Mouse (Mus musculus): ENCODE measurements around the gene Kcna7. TPM values are rescaled to one million over a fixed set of nuclear protein-coding genes. Genes with fewer than 3 reads are reported as not detected.
"Not testable (repeated sequence)": the region's sequence is repeated elsewhere in the genome, so short reads cannot be mapped to it uniquely, and the experiment has no call there.

The Kcna7 gene
- polyA plus RNA-seq, 1 experiment from 2014 or later = 0.11 TPM

DNA sequence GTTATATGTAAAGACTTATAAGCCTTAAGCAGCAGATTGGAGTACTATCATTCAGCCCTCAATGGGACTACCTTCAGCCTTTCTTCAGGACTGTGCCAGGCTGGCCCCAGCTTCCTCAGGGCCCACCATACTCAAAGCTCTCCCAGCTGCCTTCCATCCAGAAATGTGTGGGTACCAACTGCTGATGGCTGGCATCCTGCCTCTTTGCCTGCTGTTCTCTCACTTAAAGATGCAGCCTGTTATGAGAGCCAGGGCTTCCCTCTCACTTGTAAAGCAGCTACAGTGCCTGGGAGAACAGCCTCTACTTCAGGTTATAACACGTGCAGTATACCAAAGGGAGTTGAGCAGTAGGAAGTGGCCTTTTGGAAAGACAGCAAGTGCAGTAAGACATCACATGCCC lies 29.4 kb upstream of the Kcna7 start:
- no peak overlapping the region for H3K4me3 ChIP-seq (ENCODE audit: low read length)
- 86% methylated on average over 1 of the region's 1 CpGs for WGBS

GRCm38 (mm10) chr7:45386077-45386476 lies 19.4 kb upstream of the Kcna7 start:
- H3K9me3 ChIP-seq (ENCODE audit: control insufficient read depth, low read length) = no peaks in the 10 kb centered on the region

More for the DNA sequence above, 29.4 kb upstream of the Kcna7 start:
- Histone ChIP-seq H3K27ac (ENCODE audit: low read length) (no peak overlapping the region), H3K9me3 (ENCODE audit: control insufficient read depth, low read length) (no peaks in the 10 kb centered on the region), H3K27me3 (replicated peaks; ENCODE audit: control insufficient read depth, insufficient read depth, low read length) (no peaks in the 10 kb centered on the region), H3K4me1 (ENCODE audit: control insufficient read depth, insufficient read depth, low read length) (no peaks in the 10 kb centered on the region), H3K36me3 (ENCODE audit: control insufficient read depth, insufficient read depth, low read length) (peaks cover 21% of the 10 kb centered on the region), H3K9ac (ENCODE audit: low read depth, low read length) (no peak overlapping the region), H3K4me2 (ENCODE audit: low read depth, low read length) (no peak overlapping the region)
- no peak for ATAC-seq

DNA sequence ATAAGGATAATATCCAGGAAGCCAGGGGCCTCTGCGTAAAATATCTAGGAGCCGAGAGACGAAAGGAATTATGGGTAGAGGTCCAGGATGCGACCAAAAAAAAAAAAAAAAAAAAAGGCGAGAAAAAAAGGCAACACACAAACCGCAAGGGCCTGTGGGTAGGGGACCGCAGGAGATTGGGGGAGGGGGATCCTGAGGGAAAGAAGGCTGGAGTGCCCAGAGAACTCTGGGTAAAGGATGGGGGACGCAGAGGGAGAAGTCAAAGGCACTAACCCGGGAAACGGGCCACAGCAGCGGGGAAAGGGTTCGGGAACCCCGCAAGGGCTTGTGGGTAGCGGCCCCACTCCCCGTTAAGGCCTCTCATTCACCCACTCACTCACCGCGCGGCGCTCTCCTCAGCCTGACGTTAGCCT lies 10.3 kb upstream of the Kcna7 start:
- WGBS = under 1% methylated on average over 17 of the region's 20 CpGs
- no peaks in the 10 kb centered on the region for H3K9me3 ChIP-seq (ENCODE audit: control insufficient read depth, low read length)
- H3K4me2 ChIP-seq (ENCODE audit: low read depth, low read length) = peak overlapping the region; percentile 69
- peak overlapping the region; percentile 81 for H3K4me3 ChIP-seq (ENCODE audit: low read length)
- H3K4me1 ChIP-seq (ENCODE audit: control insufficient read depth, insufficient read depth, low read length) = peaks cover 15% of the 10 kb centered on the region
- peak overlapping the region; percentile 91 for H3K9ac ChIP-seq (ENCODE audit: low read depth, low read length)
- ATAC-seq = peak; percentile 83
- no peaks in the 10 kb centered on the region for H3K27me3 ChIP-seq (replicated peaks; ENCODE audit: control insufficient read depth, insufficient read depth, low read length)
- peaks cover 2% of the 10 kb centered on the region; the same call in 1 of the 2 replicates for H3K36me3 ChIP-seq (ENCODE audit: control insufficient read depth, insufficient read depth, low read length)
- peak overlapping the region; percentile 96 for H3K27ac ChIP-seq (ENCODE audit: low read length)

More at GRCm38 (mm10) chr7:45386077-45386476, 19.4 kb upstream of the Kcna7 start:
- no peak overlapping the region for H3K9ac ChIP-seq (ENCODE audit: low read depth, low read length)
- H3K27ac ChIP-seq (ENCODE audit: low read length) = no peak overlapping the region
- peaks cover 54% of the 10 kb centered on the region for H3K36me3 ChIP-seq (ENCODE audit: control insufficient read depth, insufficient read depth, low read length)
- no peaks in the 10 kb centered on the region for H3K27me3 ChIP-seq (replicated peaks; ENCODE audit: control insufficient read depth, insufficient read depth, low read length)
- WGBS = 87% methylated on average over 3 of the region's 3 CpGs
- H3K4me3 ChIP-seq (ENCODE audit: low read length) = no peak overlapping the region
- ATAC-seq = no peak
- no peak overlapping the region for H3K4me2 ChIP-seq (ENCODE audit: low read depth, low read length)
- no peaks in the 10 kb centered on the region for H3K4me1 ChIP-seq (ENCODE audit: control insufficient read depth, insufficient read depth, low read length)

GRCm38 (mm10) chr7:45395578-45396336 lies 9.7 kb upstream of the Kcna7 start, which contains the start of gene Snrnp70:
TSS of gene Snrnp70 (minus strand) at chr7:45395742.
- under 1% methylated on average over 60 of the region's 60 CpGs for WGBS
- Histone ChIP-seq H3K4me1 (ENCODE audit: control insufficient read depth, insufficient read depth, low read length) (peaks cover 15% of the 10 kb centered on the region), H3K27ac (ENCODE audit: low read length) (peak within 1 kb of the TSS; percentile 96), H3K4me3 (ENCODE audit: low read length) (peak within 1 kb of the TSS; percentile 81), H3K36me3 (ENCODE audit: control insufficient read depth, insufficient read depth, low read length) (no peaks in the 10 kb centered on the region; the same call in 1 of the 2 replicates), H3K27me3 (replicated peaks; ENCODE audit: control insufficient read depth, insufficient read depth, low read length) (no peaks in the 10 kb centered on the region), H3K4me2 (ENCODE audit: low read depth, low read length) (peak within 1 kb of the TSS; percentile 69), H3K9me3 (ENCODE audit: control insufficient read depth, low read length) (no peaks in the 10 kb centered on the region), H3K9ac (ENCODE audit: low read depth, low read length) (peak within 1 kb of the TSS; percentile 91)
- peak; percentile 97 for ATAC-seq

DNA sequence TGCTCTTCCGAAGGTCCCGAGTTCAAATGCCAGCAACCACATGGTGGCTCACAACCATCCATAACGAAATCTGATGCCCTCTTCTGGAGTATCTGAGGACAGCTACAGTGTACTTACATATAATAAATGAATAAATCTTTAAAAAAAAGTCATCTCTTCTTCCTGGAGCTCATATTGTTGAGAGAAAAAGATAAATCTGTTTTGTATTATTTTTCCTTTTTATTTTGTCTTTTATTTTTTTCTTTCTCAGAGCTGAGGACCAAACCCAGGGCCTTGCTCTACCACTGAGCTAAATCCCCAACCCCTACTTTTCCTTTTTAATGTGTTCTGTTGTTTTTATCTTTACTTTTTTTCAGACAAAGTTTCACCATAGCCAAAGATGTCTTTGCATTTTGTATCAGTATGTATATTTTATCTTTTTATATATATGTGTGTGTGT lies 9.1 kb upstream of the Kcna7 start:
- peak overlapping the region; percentile 57 for H3K4me3 ChIP-seq (ENCODE audit: low read length)
- peak; percentile 65 for ATAC-seq
- H3K9ac ChIP-seq (ENCODE audit: low read depth, low read length) = peak overlapping the region; percentile 68
- not testable (repeated sequence) for H3K36me3 ChIP-seq (ENCODE audit: control insufficient read depth, insufficient read depth, low read length); H3K9me3 ChIP-seq (ENCODE audit: control insufficient read depth, low read length); H3K27me3 ChIP-seq (replicated peaks; ENCODE audit: control insufficient read depth, insufficient read depth, low read length)
- H3K27ac ChIP-seq (ENCODE audit: low read length) = peak overlapping the region; percentile 80
- H3K4me1 ChIP-seq (ENCODE audit: control insufficient read depth, insufficient read depth, low read length) = peaks cover 15% of the 10 kb centered on the region
- 2% methylated on average over 3 of the region's 3 CpGs for WGBS
- H3K4me2 ChIP-seq (ENCODE audit: low read depth, low read length) = peak overlapping the region; percentile 55

DNA sequence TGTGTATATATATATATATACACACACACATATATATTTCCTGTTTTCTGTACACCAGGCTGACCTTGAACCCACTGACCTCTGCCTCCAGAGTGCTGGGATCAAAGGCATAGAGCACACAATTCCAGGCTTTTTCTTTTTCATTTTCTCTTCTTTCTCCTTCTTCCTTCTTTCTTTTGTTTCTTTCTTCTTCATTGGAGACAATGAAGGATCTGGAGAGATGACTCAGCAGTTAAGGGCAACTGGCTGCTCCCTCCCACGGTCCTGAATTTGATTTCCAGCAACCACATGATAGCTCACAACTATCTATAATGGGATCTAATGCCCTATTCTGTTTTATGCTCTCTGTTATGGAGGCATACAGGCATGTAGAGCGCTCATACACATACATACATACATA lies 8.7 kb upstream of the Kcna7 start:
- ATAC-seq = no peak
- Histone ChIP-seq H3K9me3 (ENCODE audit: control insufficient read depth, low read length) (no peaks in the 10 kb centered on the region), H3K27me3 (replicated peaks; ENCODE audit: control insufficient read depth, insufficient read depth, low read length) (no peaks in the 10 kb centered on the region), H3K9ac (ENCODE audit: low read depth, low read length) (no peak overlapping the region), H3K36me3 (ENCODE audit: control insufficient read depth, insufficient read depth, low read length) (no peaks in the 10 kb centered on the region; the same call in 1 of the 2 replicates), H3K4me2 (ENCODE audit: low read depth, low read length) (no peak overlapping the region), H3K4me3 (ENCODE audit: low read length) (no peak overlapping the region), H3K4me1 (ENCODE audit: control insufficient read depth, insufficient read depth, low read length) (peaks cover 15% of the 10 kb centered on the region), H3K27ac (ENCODE audit: low read length) (no peak overlapping the region)
- WGBS = 79% methylated on average over 2 of the region's 2 CpGs

DNA sequence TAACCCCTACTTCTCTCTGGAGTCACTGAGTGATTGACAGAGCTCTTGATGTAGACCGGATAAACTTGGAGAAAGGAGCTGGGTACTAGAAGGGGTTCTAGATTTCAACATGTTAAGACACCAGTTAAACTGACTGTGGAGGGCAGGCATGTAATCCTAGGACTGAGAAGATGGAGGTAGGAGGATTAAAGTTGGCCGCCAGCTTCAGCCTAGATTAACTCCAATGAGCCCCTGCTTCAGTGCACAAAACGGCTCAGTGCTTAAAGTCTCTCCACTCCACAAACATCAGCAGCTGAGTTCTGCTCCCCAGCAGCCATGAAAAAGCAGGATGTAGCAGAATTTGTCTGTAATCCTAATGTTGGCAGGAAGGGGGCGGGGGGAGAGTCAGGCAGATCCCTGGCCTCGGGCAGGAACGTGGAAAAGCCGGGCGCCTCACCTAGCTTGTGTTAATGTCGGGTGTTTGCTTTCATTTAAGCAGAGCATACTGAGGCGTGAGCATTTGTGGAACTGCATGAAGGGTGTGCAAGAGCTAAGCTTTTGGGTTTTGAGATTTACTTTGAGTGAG lies 3.9 kb upstream of the Kcna7 start:
- Histone ChIP-seq H3K4me3 (ENCODE audit: low read length) (no peak overlapping the region), H3K9ac (ENCODE audit: low read depth, low read length) (no peak overlapping the region), H3K27me3 (replicated peaks; ENCODE audit: control insufficient read depth, insufficient read depth, low read length) (peaks cover 13% of the 10 kb centered on the region), H3K4me1 (ENCODE audit: control insufficient read depth, insufficient read depth, low read length) (peaks cover 10% of the 10 kb centered on the region), H3K4me2 (ENCODE audit: low read depth, low read length) (no peak overlapping the region), H3K27ac (ENCODE audit: low read length) (no peak overlapping the region), H3K36me3 (ENCODE audit: control insufficient read depth, insufficient read depth, low read length) (no peaks in the 10 kb centered on the region), H3K9me3 (ENCODE audit: control insufficient read depth, low read length) (no peaks in the 10 kb centered on the region)
- ATAC-seq = no peak
- 70% methylated on average over 10 of the region's 10 CpGs for WGBS

- ATAC-seq = peak; percentile 14; the same call in 1 of the 2 replicates
- H3K4me1 ChIP-seq (ENCODE audit: control insufficient read depth, insufficient read depth, low read length) = peaks cover 10% of the 10 kb centered on the region
- H3K9me3 ChIP-seq (ENCODE audit: control insufficient read depth, low read length) = no peaks in the 10 kb centered on the region
- WGBS = 44% methylated on average over 6 of the region's 6 CpGs
- no peak overlapping the region for H3K9ac ChIP-seq (ENCODE audit: low read depth, low read length)
- no peak overlapping the region for H3K4me3 ChIP-seq (ENCODE audit: low read length)
- H3K27ac ChIP-seq (ENCODE audit: low read length) = no peak overlapping the region
- H3K4me2 ChIP-seq (ENCODE audit: low read depth, low read length) = no peak overlapping the region
- H3K36me3 ChIP-seq (ENCODE audit: control insufficient read depth, insufficient read depth, low read length) = no peaks in the 10 kb centered on the region
- H3K27me3 ChIP-seq (replicated peaks; ENCODE audit: control insufficient read depth, insufficient read depth, low read length) = peaks cover 34% of the 10 kb centered on the region
Observed at GRCm38 (mm10) chr7:45403532-45404261, 1.8 kb upstream of the Kcna7 start.
